Comparison of ENCODE assay signal across 8 mouse cellular contexts in the genomic region with DNA sequence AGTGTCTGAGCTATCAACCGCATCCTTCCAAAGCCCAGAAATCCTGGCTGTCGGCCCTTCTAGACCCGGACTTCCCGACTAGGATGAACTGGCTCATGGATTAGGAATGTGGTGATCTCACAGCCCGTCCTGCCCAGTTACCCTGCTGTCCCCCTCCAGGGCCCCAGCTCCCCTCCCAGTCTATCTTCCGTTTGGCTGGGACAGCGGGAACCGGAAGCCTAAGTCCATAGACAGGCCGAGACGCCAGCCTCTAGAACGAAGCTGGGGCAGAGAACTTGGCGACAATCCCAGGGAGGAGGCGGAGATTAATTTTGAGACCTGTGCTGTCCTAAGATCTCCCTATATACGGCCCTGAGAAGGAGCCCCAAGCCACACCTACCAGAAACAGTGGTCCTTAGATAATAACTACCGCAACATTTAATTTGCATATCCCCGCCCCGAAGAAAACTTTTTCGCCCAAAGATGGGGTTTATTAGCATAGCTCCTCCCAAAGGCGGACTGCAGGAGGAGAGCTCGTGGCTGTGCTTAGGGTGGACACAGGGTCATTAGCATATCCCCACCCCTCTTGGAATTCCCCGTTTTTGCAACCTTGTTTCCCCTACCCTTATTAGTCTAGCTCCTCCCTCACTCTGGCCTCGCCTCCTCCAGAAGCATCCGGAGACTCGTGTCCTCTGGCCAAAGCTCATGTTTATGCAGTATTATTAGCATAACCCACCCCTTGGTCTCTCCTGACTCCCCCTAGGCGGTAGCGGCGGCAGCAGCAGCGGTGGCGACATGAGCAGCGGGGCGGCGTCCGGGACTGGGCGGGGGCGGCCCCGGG. TPM values are rescaled to one million over a fixed set of nuclear protein-coding genes. Genes with fewer than 3 reads are reported as not detected.
DNase-seq lines count a peak whose midpoint lies in the region; ATAC-seq lines count a peak whose summit lies in the region.

TSS of gene Rras (plus strand) at position 720 of the 820 bp plus-strand sequence.

- DNase-seq in CD4-positive helper T cell, adult 2 months (ENCODE audit: low read depth, low spot score): peak; percentile 98
- DNase-seq in brain, embryonic 18.5 days (ENCODE audit: low read depth, low spot score): peak; percentile 74
- peak; percentile 97 for DNase-seq in fat pad, adult 2 months (ENCODE audit: extremely low read depth, low read depth, low spot score)
- peak; percentile 94 for DNase-seq in kidney, postnatal 10 days
- DNase-seq in natural killer cell, adult 2 months (ENCODE audit: low spot score in 2 of 2): peak; percentile 96

- H3K9ac ChIP-seq in heart, embryonic 13.5 days: peak within 1 kb of the TSS; percentile 91
- H3K9ac ChIP-seq in liver, embryonic 12.5 days: peak within 1 kb of the TSS; percentile 96
- H3K9ac ChIP-seq in stomach, embryonic 15.5 days: peak within 1 kb of the TSS; percentile 60

- peak within 1 kb of the TSS; percentile 86 for H3K4me2 ChIP-seq in heart, embryonic 13.5 days
- peak within 1 kb of the TSS; percentile 98 for H3K4me2 ChIP-seq in liver, embryonic 12.5 days
- H3K4me2 ChIP-seq in stomach, embryonic 15.5 days: peak within 1 kb of the TSS; percentile 90

- ATAC-seq in heart, embryonic 13.5 days (ENCODE audit: extremely low read depth, insufficient number of reproducible peaks, low FRiP score, low TSS enrichment): peak; percentile 84
- peak; percentile 88 for ATAC-seq in liver, embryonic 12.5 days
- peak; percentile 91 for ATAC-seq in stomach, embryonic 15.5 days (ENCODE audit: insufficient read depth, low FRiP score, low read depth)

- no peaks in the 10 kb centered on the region for H3K9me3 ChIP-seq in heart, embryonic 13.5 days
- no peaks in the 10 kb centered on the region for H3K9me3 ChIP-seq in liver, embryonic 12.5 days (replicated peaks)
- H3K9me3 ChIP-seq in stomach, embryonic 15.5 days: no peaks in the 10 kb centered on the region

- under 1% methylated on average over 36 of the region's 36 CpGs for WGBS in heart, embryonic 13.5 days
- whole genome bisulfite sequencing in liver, embryonic 12.5 days (ENCODE audit: insufficient replicate concordance): under 1% methylated on average over 36 of the region's 36 CpGs
- under 1% methylated on average over 36 of the region's 36 CpGs for WGBS in stomach, embryonic 15.5 days

- peaks cover 43% of the 10 kb centered on the region for H3K4me1 ChIP-seq in heart, embryonic 13.5 days
- peaks cover 52% of the 10 kb centered on the region for H3K4me1 ChIP-seq in liver, embryonic 12.5 days
- H3K4me1 ChIP-seq in stomach, embryonic 15.5 days: peaks cover 30% of the 10 kb centered on the region

- H3K4me3 ChIP-seq in heart, embryonic 13.5 days: peak within 1 kb of the TSS; percentile 99
- peak within 1 kb of the TSS; percentile 93 for H3K4me3 ChIP-seq in liver, embryonic 12.5 days
- H3K4me3 ChIP-seq in stomach, embryonic 15.5 days (replicated peaks): peak within 1 kb of the TSS; percentile 87

- H3K36me3 ChIP-seq in heart, embryonic 13.5 days: peaks cover 28% of the 10 kb centered on the region
- H3K36me3 ChIP-seq in liver, embryonic 12.5 days: peaks cover 15% of the 10 kb centered on the region
- peaks cover 11% of the 10 kb centered on the region; the same call in 1 of the 2 replicates for H3K36me3 ChIP-seq in stomach, embryonic 15.5 days

- peak within 1 kb of the TSS; percentile 100 for H3K27ac ChIP-seq in heart, embryonic 13.5 days (replicated peaks)
- H3K27ac ChIP-seq in liver, embryonic 12.5 days: peak within 1 kb of the TSS; percentile 92
- H3K27ac ChIP-seq in stomach, embryonic 15.5 days: peak within 1 kb of the TSS; percentile 100

- no peaks in the 10 kb centered on the region for H3K27me3 ChIP-seq in heart, embryonic 13.5 days (replicated peaks)
- peaks cover 36% of the 10 kb centered on the region for H3K27me3 ChIP-seq in liver, embryonic 12.5 days (replicated peaks)
- H3K27me3 ChIP-seq in stomach, embryonic 15.5 days (replicated peaks): no peaks in the 10 kb centered on the region

RNA-seq across cellular contexts. Expression of gene Rras, which starts in this region (rescaled TPM):
- 71.6 and 82.6 TPM in 2 replicates for polyA plus RNA-seq in heart, embryonic 13.5 days (2015; fragmentation: Nextera tagmentation; extraction: Ambion mirVana)
- 13.9 and 15.5 TPM in 2 replicates for polyA plus RNA-seq in liver, embryonic 12.5 days (2016; fragmentation: Nextera tagmentation; extraction: Ambion mirVana)
- polyA plus RNA-seq in stomach, embryonic 15.5 days (2015; fragmentation: Nextera tagmentation; extraction: Ambion mirVana): 58.0 and 59.8 TPM in 2 replicates

Comparison
In these comparisons a context has a peak if more than half of its experiments do, and no peak if none do; other contexts are left out.
1. Peak in every context shown above with its lines: DNase-seq, ATAC-seq, H3K4me3 ChIP-seq and H3K27ac ChIP-seq.